8 mouse cellular contexts compared by ENCODE assay signal in genomic region chr11:50323843-50324242, GRCm38 (mm10). TPM values are rescaled to one million over a fixed set of nuclear protein-coding genes. Genes with fewer than 3 reads are reported as not detected.
DNase-seq lines count a peak whose midpoint lies in the region; ATAC-seq and TF ChIP-seq lines count a peak whose summit lies in the region.

No protein-coding gene starts in this region.

- H3K9me3 ChIP-seq in kidney, embryonic 14.5 days (ENCODE audit: control insufficient read depth, low read length), result no peaks in the 10 kb centered on the region
- no peaks in the 10 kb centered on the region for H3K9me3 ChIP-seq in embryonic facial prominence, embryonic 13.5 days
- no peaks in the 10 kb centered on the region for H3K9me3 ChIP-seq in intestine, embryonic 16.5 days (ENCODE audit: control insufficient read depth, low read length)

- peak overlapping the region; percentile 98 for H3K4me3 ChIP-seq in kidney, embryonic 14.5 days (ENCODE audit: low read length)
- peak overlapping the region; percentile 75 for H3K4me3 ChIP-seq in embryonic facial prominence, embryonic 13.5 days
- peak overlapping the region; percentile 92 for H3K4me3 ChIP-seq in intestine, embryonic 16.5 days (ENCODE audit: low read length)
- peak overlapping the region; percentile 84 for H3K4me3 ChIP-seq in myocyte

- peaks cover 11% of the 10 kb centered on the region; the same call in 1 of the 2 replicates for H3K36me3 ChIP-seq in kidney, embryonic 14.5 days (ENCODE audit: control insufficient read depth, insufficient read depth, low read length)
- peaks cover 5% of the 10 kb centered on the region; the same call in 1 of the 2 replicates for H3K36me3 ChIP-seq in embryonic facial prominence, embryonic 13.5 days
- no peaks in the 10 kb centered on the region for H3K36me3 ChIP-seq in intestine, embryonic 16.5 days (ENCODE audit: control insufficient read depth, insufficient read depth, low read length)
- H3K36me3 ChIP-seq in myocyte (ENCODE audit: control insufficient read depth, insufficient read depth), result no peaks in the 10 kb centered on the region

- peaks cover 65% of the 10 kb centered on the region for H3K79me2 ChIP-seq in myocyte (ENCODE audit: control insufficient read depth, insufficient read depth)

- peak overlapping the region; percentile 81 for H3K4me2 ChIP-seq in kidney, embryonic 14.5 days (replicated peaks; ENCODE audit: low read depth, low read length)
- peak overlapping the region; percentile 88 for H3K4me2 ChIP-seq in embryonic facial prominence, embryonic 13.5 days
- H3K4me2 ChIP-seq in intestine, embryonic 16.5 days (ENCODE audit: low read depth, low read length), result peak overlapping the region; percentile 70
- H3K4me2 ChIP-seq in myocyte (ENCODE audit: low read depth), result peak overlapping the region; percentile 95

- H3K27ac ChIP-seq in kidney, embryonic 14.5 days (ENCODE audit: low read depth, low read length), result no peak overlapping the region
- no peak overlapping the region for H3K27ac ChIP-seq in embryonic facial prominence, embryonic 13.5 days
- no peak overlapping the region for H3K27ac ChIP-seq in intestine, embryonic 16.5 days (ENCODE audit: low read length)

- 25% methylated on average over 1 of the region's 1 CpGs for WGBS in kidney, embryonic 14.5 days
- WGBS in embryonic facial prominence, embryonic 13.5 days, result 52% methylated on average over 1 of the region's 1 CpGs
- 23% methylated on average over 1 of the region's 1 CpGs for WGBS in intestine, embryonic 16.5 days

- no peaks in the 10 kb centered on the region for H3K27me3 ChIP-seq in kidney, embryonic 14.5 days (ENCODE audit: control insufficient read depth, insufficient read depth, low read length)
- no peaks in the 10 kb centered on the region for H3K27me3 ChIP-seq in embryonic facial prominence, embryonic 13.5 days
- H3K27me3 ChIP-seq in intestine, embryonic 16.5 days (replicated peaks; ENCODE audit: control insufficient read depth, insufficient read depth, low read length), result no peaks in the 10 kb centered on the region
- no peaks in the 10 kb centered on the region for H3K27me3 ChIP-seq in myocyte (ENCODE audit: control insufficient read depth, insufficient read depth, insufficient read length)

- H3ac ChIP-seq in myocyte (ENCODE audit: control insufficient read depth, insufficient read length), result no peak overlapping the region

- no peak for ATAC-seq in kidney, embryonic 14.5 days (ENCODE audit: low FRiP score, low TSS enrichment)
- no peak for ATAC-seq in embryonic facial prominence, embryonic 13.5 days (ENCODE audit: insufficient number of reproducible peaks, insufficient read depth, low FRiP score, low TSS enrichment, low read depth)
- ATAC-seq in intestine, embryonic 16.5 days, result no peak

- DNase-seq in kidney, adult 18-20 months, result no peak
- no peak for DNase-seq in cerebellum, adult 11-12 months
- no peak for DNase-seq in gastrocnemius, adult 8-10 months (ENCODE audit: low spot score in 2 of 2)
- no peak for DNase-seq in left cerebral cortex, adult 18-20 months (ENCODE audit: low spot score in 2 of 2)

- peak overlapping the region; percentile 98; the same call in 1 of the 2 replicates for H3K9ac ChIP-seq in kidney, embryonic 14.5 days (ENCODE audit: low read depth, low read length)
- H3K9ac ChIP-seq in embryonic facial prominence, embryonic 13.5 days, result peak overlapping the region; percentile 98
- peak overlapping the region; percentile 99; the same call in 1 of the 2 replicates for H3K9ac ChIP-seq in intestine, embryonic 16.5 days (ENCODE audit: low read depth, low read length)

- H3K4me1 ChIP-seq in kidney, embryonic 14.5 days (ENCODE audit: control insufficient read depth, insufficient read depth, low read length), result peaks cover 10% of the 10 kb centered on the region
- H3K4me1 ChIP-seq in embryonic facial prominence, embryonic 13.5 days, result peaks cover 42% of the 10 kb centered on the region
- H3K4me1 ChIP-seq in intestine, embryonic 16.5 days (ENCODE audit: control insufficient read depth, insufficient read depth, low read length), result peaks cover 14% of the 10 kb centered on the region

- no peak for TF ChIP-seq POLR2A in myocyte (IDR thresholded peaks at IDR 0.05; ENCODE audit: insufficient read length, low read depth)

TF ChIP-seq in myocyte, 11 proteins besides CTCF, POLR2A, EP300 and RAD21:
- no peak for TF ChIP-seq MAX (IDR thresholded peaks at IDR 0.05; ENCODE audit: low read depth)
TF ChIP-seq in myocyte: peak in this region for 0.

RNA-seq across cellular contexts. Expression of gene Canx, which starts 1.6 kb away (rescaled TPM):
- 237 and 277 TPM in 2 replicates for polyA plus RNA-seq in kidney, embryonic 14.5 days (2014; fragmentation: Nextera tagmentation; extraction: Ambion mirVana)
- 289 and 322 TPM in 2 replicates for polyA plus RNA-seq in embryonic facial prominence, embryonic 13.5 days (2015; fragmentation: Nextera tagmentation; extraction: Ambion mirVana)
- 347 and 362 TPM in 2 replicates for polyA plus RNA-seq in intestine, embryonic 16.5 days (2015; fragmentation: Nextera tagmentation; extraction: Ambion mirVana)
- polyA plus RNA-seq in myocyte (2012; fragmentation: generic; extraction: Trizol), result 139 TPM
- 100 to 1,000 TPM; 104 to 122 (median 111) TPM for total RNA-seq in gastrocnemius, adult 8-10 months (2022)
- total RNA-seq in left cerebral cortex, adult 18-20 months (2021), result 100 to 1,000 TPM; 398 to 431 TPM

RNA-seq across cellular contexts. Expression of gene Cby3, which starts 30.4 kb away (rescaled TPM):
- polyA plus RNA-seq in kidney, embryonic 14.5 days (2014; fragmentation: Nextera tagmentation; extraction: Ambion mirVana), result 0.79 and 1.1 TPM in 2 replicates
- polyA plus RNA-seq in embryonic facial prominence, embryonic 13.5 days (2015; fragmentation: Nextera tagmentation; extraction: Ambion mirVana), result 0.52 and 0.54 TPM in 2 replicates
- 0.20 and 0.21 TPM in 2 replicates for polyA plus RNA-seq in intestine, embryonic 16.5 days (2015; fragmentation: Nextera tagmentation; extraction: Ambion mirVana)
- not detected for polyA plus RNA-seq in myocyte (2012; fragmentation: generic; extraction: Trizol)
- not detected for total RNA-seq in gastrocnemius, adult 8-10 months (2022)
- under 1 TPM in 1 of 2 experiments, not detected in 1; 0.93 TPM for total RNA-seq in left cerebral cortex, adult 18-20 months (2021)

RNA-seq across cellular contexts. Expression of gene Maml1, which starts 31.7 kb away (rescaled TPM):
- polyA plus RNA-seq in kidney, embryonic 14.5 days (2014; fragmentation: Nextera tagmentation; extraction: Ambion mirVana), result 10.5 and 10.7 TPM in 2 replicates
- polyA plus RNA-seq in embryonic facial prominence, embryonic 13.5 days (2015; fragmentation: Nextera tagmentation; extraction: Ambion mirVana), result 7.1 and 8.1 TPM in 2 replicates
- polyA plus RNA-seq in intestine, embryonic 16.5 days (2015; fragmentation: Nextera tagmentation; extraction: Ambion mirVana), result 2.9 and 3.0 TPM in 2 replicates
- 13.7 TPM for polyA plus RNA-seq in myocyte (2012; fragmentation: generic; extraction: Trizol)
- total RNA-seq in gastrocnemius, adult 8-10 months (2022), result 1 to 10 TPM; 4.7 to 5.9 (median 5.4) TPM
- total RNA-seq in left cerebral cortex, adult 18-20 months (2021), result 10 to 100 TPM; 10.3 to 10.7 TPM

RNA-seq across cellular contexts. Expression of gene Hnrnph1, which starts 52.9 kb away (rescaled TPM):
- 598 and 606 TPM in 2 replicates for polyA plus RNA-seq in kidney, embryonic 14.5 days (2014; fragmentation: Nextera tagmentation; extraction: Ambion mirVana)
- 541 and 593 TPM in 2 replicates for polyA plus RNA-seq in embryonic facial prominence, embryonic 13.5 days (2015; fragmentation: Nextera tagmentation; extraction: Ambion mirVana)
- 243 and 262 TPM in 2 replicates for polyA plus RNA-seq in intestine, embryonic 16.5 days (2015; fragmentation: Nextera tagmentation; extraction: Ambion mirVana)
- polyA plus RNA-seq in myocyte (2012; fragmentation: generic; extraction: Trizol), result 54.5 TPM
- 10 to 100 TPM; 63.8 to 91.3 (median 74.6) TPM for total RNA-seq in gastrocnemius, adult 8-10 months (2022)
- 100 to 1,000 TPM; 257 to 271 TPM for total RNA-seq in left cerebral cortex, adult 18-20 months (2021)
